Mouse (Mus musculus) neural tube, embryonic 11.5 days (tissue): ENCODE results near the gene Siglece. TPM values are rescaled to one million over a fixed set of nuclear protein-coding genes. Genes with fewer than 3 reads are reported as not detected.
"Not testable (repeated sequence)": the region's sequence is repeated elsewhere in the genome, so short reads cannot be mapped to it uniquely, and the experiment has no call there.

Experiments used
- ATAC-seq: fragments of 200-750 bp; cut with Nextera tagmentation; 2 replicates; pipeline ENCODE4 v1.8.0; 2017; ENCODE audit warnings: moderate number of reproducible peaks, mild to moderate bottlenecking, moderate TSS enrichment, moderate library complexity; ENCODE audit not compliant: insufficient read depth, low FRiP score, low TSS enrichment
- DNase-seq: peaks from one replicate; pipeline ENCODE4 v3.0.0-alpha.2; 2015; ENCODE audit warnings: low spot score
- H3K27ac ChIP-seq: fragments of 300-500 bp; sonication (generic); 2 replicates; pipeline ENCODE4 v1.5.1; 2014; ENCODE audit warnings: low read depth, mild to moderate bottlenecking, low read length
- H3K27me3 ChIP-seq: fragments of 300-500 bp; sonication (generic); 2 replicates; pipeline ENCODE4 v1.6.1; 2014; ENCODE audit warnings: mild to moderate bottlenecking, low read length, mixed read lengths; ENCODE audit not compliant: control insufficient read depth, insufficient read depth
- H3K36me3 ChIP-seq: fragments of 300-500 bp; sonication (generic); 2 replicates; pipeline ENCODE4 v1.6.1; 2014; ENCODE audit warnings: mild to moderate bottlenecking, low read length, moderate library complexity, mixed read lengths; ENCODE audit not compliant: control insufficient read depth, insufficient read depth
- H3K4me1 ChIP-seq: fragments of 300-500 bp; sonication (generic); 2 replicates; pipeline ENCODE4 v1.6.1; 2014; ENCODE audit warnings: low read length, mixed read lengths; ENCODE audit not compliant: control insufficient read depth, insufficient read depth
- H3K4me2 ChIP-seq: fragments of 300-500 bp; sonication (generic); 2 replicates; pipeline ENCODE4 v1.6.1; 2014; ENCODE audit warnings: low read depth, mild to moderate bottlenecking, moderate library complexity
- H3K4me3 ChIP-seq: fragments of 300-500 bp; sonication (generic); 2 replicates; pipeline ENCODE4 v1.5.1; 2014; ENCODE audit warnings: low read depth, low read length
- H3K9ac ChIP-seq: fragments of 300-500 bp; sonication (generic); 2 replicates; pipeline ENCODE4 v1.6.1; 2014; ENCODE audit warnings: mild to moderate bottlenecking, low read length
- H3K9me3 ChIP-seq: fragments of 300-500 bp; sonication (generic); 2 replicates; pipeline ENCODE4 v1.6.1; 2016; ENCODE audit warnings: low read length; ENCODE audit not compliant: control insufficient read depth
- WGBS: fragments of 180-500 bp; shearing (Covaris S2); extraction: QIAGEN DNeasy Blood & Tissue Kit; methylation state at CpG from one replicate; pipeline ENCODE4 v1.1.7; 2014; 5-methylcytosine and 5-hydroxymethylcytosine counted together
- polyA plus RNA-seq: library from polyadenylated mRNA; unstranded; fragments of >200 nt; fragmentation: Nextera tagmentation; extraction: Ambion mirVana; gene quantifications from 2 replicates; pipeline ENCODE4 v1.2.1, GENCODE M21; 2014

Gene Siglece
- polyA plus RNA-seq, 1 experiment from 2014 or later, result 0.34 TPM

DNA sequence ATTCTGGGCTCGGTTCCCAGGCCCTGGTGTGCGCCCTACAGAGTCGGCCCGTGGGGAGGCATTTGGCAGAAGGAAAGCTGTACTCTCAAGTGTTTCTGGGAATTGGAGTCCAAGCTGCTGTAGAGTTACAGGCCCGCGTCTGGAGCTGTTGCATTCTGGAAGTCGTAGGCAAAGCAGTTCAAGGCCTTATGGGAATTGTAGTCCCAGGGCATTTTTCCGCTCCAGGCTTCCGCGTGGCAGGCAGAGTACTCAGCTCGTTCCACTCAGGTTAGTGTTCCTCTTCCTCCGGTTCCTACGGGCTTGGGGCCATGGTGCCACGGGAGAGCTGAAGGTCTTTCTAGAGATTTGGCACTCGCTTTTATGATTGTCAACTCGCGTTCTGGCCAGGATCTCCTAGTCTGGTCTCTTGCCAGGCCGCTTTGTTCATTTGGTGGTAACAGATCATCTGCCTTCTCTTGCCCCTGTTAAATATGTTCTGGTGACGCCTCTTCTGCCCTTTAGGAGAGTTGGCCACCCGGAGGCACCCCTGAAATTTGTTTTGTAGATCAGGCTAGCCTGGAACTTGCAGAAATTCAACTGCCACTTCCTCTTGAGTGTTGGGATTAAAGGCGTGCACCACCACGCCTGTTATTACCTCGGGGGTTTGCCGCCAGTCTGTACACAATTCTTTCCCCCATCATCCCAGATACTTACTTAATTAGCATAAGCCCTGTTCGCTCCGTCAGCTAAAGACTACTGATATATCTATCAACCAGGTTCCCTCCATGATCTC lies 12.0 kb upstream of the Siglece start, which contains the start of gene Ctu1:
Gene Ctu1 (plus strand): TSS at position 208 of the 772 bp plus-strand sequence.
- peaks cover 12% of the 10 kb centered on the region for H3K36me3 ChIP-seq
- H3K27ac ChIP-seq, result peak within 1 kb of the TSS; percentile 14; the same call in 1 of the 2 replicates
- H3K4me3 ChIP-seq, result peak within 1 kb of the TSS; percentile 66
- peak; percentile 91 for ATAC-seq
- under 1% methylated on average over 26 of the region's 26 CpGs for WGBS
- DNase-seq, result peak; percentile 87
- H3K27me3 ChIP-seq, result no peaks in the 10 kb centered on the region
- peaks cover 6% of the 10 kb centered on the region; the same call in 1 of the 2 replicates for H3K4me1 ChIP-seq
- H3K9ac ChIP-seq, result peak within 1 kb of the TSS; percentile 84
- H3K9me3 ChIP-seq, result no peaks in the 10 kb centered on the region
- peak within 1 kb of the TSS; percentile 79 for H3K4me2 ChIP-seq

- H3K4me3 ChIP-seq, result peak overlapping the region; percentile 66
- peak; percentile 8 for ATAC-seq
- H3K36me3 ChIP-seq, result peaks cover 4% of the 10 kb centered on the region
- no peaks in the 10 kb centered on the region for H3K9me3 ChIP-seq
- H3K27me3 ChIP-seq, result no peaks in the 10 kb centered on the region
- peaks cover 6% of the 10 kb centered on the region; the same call in 1 of the 2 replicates for H3K4me1 ChIP-seq
- DNase-seq, result no peak
- no peak overlapping the region for H3K27ac ChIP-seq
- WGBS, result 69% methylated on average over 11 of the region's 11 CpGs
- peak overlapping the region; percentile 33 for H3K9ac ChIP-seq
- H3K4me2 ChIP-seq, result peak overlapping the region; percentile 25
These were observed 11.3 kb upstream of the Siglece start for GRCm38 (mm10) chr7:43671064-43671808.

- Histone ChIP-seq H3K9me3 (no peaks in the 10 kb centered on the region), H3K4me1 (peaks cover 6% of the 10 kb centered on the region; the same call in 1 of the 2 replicates), H3K36me3 (no peaks in the 10 kb centered on the region), H3K27ac (no peak overlapping the region), H3K9ac (no peak overlapping the region), H3K4me3 (no peak overlapping the region), H3K27me3 (no peaks in the 10 kb centered on the region), H3K4me2 (no peak overlapping the region)
- DNase-seq (no peak), ATAC-seq (no peak)
- WGBS, result 25% methylated on average over 3 of the region's 3 CpGs
These were observed 8.6 kb upstream of the Siglece start for GRCm38 (mm10) chr7:43668582-43668981.

DNA sequence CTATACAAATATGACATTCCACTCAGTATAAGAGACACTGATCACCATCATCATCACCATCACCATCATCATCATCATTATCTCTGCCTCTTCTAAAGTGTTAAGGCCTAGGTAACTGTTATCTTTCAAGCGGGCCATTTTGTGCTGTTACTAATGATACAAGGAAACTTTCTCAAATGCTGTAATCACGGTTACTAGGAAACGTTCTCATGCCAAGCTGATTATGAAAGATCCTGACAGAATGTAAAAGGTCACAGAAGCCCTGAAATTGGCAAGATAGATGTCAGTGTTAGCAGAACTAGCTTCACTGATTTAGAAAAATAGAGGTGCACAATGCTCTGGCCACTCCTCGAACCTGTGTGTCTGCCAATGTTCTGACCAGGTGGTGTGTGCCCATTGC lies 7.3 kb upstream of the Siglece start:
- WGBS, result 91% methylated on average over 4 of the region's 4 CpGs

DNA sequence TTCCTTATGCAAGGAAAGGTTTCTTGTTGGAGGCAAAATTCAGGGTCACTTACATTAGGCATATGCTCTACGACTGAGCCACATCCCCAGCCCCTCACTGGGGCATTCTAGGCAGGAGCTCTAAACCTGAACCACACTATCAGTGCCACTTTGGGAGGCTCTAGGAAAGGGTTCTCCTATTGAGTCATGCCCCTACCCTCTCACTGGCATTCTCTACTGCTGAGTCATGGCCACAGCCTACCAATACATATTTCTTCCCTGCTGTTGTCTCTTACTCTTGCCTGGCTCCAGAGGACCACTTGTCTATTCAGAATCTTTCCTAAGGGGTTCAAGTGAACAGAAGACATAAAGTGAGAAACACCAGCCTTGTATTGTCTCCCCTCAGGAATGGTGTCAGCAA lies 2.8 kb upstream of the Siglece start:
- Histone ChIP-seq H3K27ac (no peak overlapping the region), H3K4me3 (no peak overlapping the region), H3K9me3 (no peaks in the 10 kb centered on the region), H3K36me3 (no peaks in the 10 kb centered on the region), H3K27me3 (no peaks in the 10 kb centered on the region), H3K4me1 (no peaks in the 10 kb centered on the region), H3K9ac (no peak overlapping the region), H3K4me2 (no peak overlapping the region)
- 93% methylated on average over 1 of the region's 1 CpGs for WGBS
- DNase-seq (no peak), ATAC-seq (no peak)

More for the DNA sequence above, 7.3 kb upstream of the Siglece start:
- H3K4me1 ChIP-seq, H3K27ac ChIP-seq, DNase-seq, H3K27me3 ChIP-seq, H3K4me3 ChIP-seq, H3K9ac ChIP-seq, H3K4me2 ChIP-seq, H3K36me3 ChIP-seq, ATAC-seq, H3K9me3 ChIP-seq: not testable (repeated sequence)

DNA sequence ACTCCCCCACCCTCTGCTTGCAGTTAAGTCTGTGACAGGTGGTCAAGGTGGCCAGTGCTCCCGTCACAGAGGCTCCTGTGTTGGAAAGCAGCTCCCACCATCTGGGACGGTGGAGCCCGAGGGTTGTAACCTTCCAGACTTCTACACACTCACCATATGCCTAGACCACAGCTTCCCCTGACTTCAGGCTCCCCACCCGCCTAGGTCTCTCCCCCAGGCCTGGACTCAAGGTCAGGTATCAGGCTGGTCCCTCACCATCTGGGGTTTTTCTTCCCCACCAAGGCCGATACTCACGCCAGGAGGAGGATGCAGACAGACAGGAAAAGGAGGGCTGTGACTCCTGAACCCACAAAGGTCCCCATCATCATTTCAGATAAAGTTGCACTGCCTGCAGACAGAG lies 3.7 kb downstream of the Siglece start:
- WGBS, result 85% methylated on average over 6 of the region's 6 CpGs
- ATAC-seq (no peak), DNase-seq (no peak)
- H3K27ac ChIP-seq, result no peak overlapping the region
- H3K27me3 ChIP-seq, result no peaks in the 10 kb centered on the region
- H3K36me3 ChIP-seq, result no peaks in the 10 kb centered on the region
- H3K4me2 ChIP-seq, result no peak overlapping the region
- H3K9me3 ChIP-seq, result no peaks in the 10 kb centered on the region; the same call in 1 of the 2 replicates
- no peaks in the 10 kb centered on the region for H3K4me1 ChIP-seq
- no peak overlapping the region for H3K4me3 ChIP-seq
- H3K9ac ChIP-seq, result no peak overlapping the region

GRCm38 (mm10) chr7:43654519-43654918 lies 5.4 kb downstream of the Siglece start:
- 88% methylated on average over 3 of the region's 3 CpGs for WGBS
- H3K27me3 ChIP-seq, result no peaks in the 10 kb centered on the region
- H3K27ac ChIP-seq, result no peak overlapping the region

DNA sequence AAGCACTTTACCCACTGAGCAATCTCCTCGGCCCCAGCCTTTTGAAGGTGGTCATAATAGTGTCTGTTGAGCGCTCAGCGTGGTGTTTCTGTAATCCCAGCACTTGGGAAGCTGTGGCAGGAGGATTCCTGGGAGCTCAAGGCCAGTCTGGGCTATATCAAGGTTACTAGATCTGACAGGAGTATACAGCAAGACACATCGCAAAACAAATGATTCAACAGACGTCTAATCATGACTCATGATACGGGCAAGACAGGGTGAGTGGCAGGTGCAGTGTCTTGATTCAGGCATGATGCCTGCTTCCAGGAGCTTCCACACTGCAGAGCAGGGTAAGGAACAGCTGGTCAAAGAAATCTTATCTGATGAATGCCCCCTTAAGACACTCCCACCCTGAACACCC lies 7.3 kb downstream of the Siglece start:
- Histone ChIP-seq H3K36me3 (no peaks in the 10 kb centered on the region), H3K27me3 (no peaks in the 10 kb centered on the region), H3K4me3 (no peak overlapping the region), H3K9me3 (no peaks in the 10 kb centered on the region; the same call in 1 of the 2 replicates), H3K9ac (no peak overlapping the region), H3K4me2 (no peak overlapping the region), H3K4me1 (no peaks in the 10 kb centered on the region), H3K27ac (no peak overlapping the region)
- WGBS, result 85% methylated on average over 6 of the region's 6 CpGs
- DNase-seq (no peak), ATAC-seq (no peak)

More at GRCm38 (mm10) chr7:43654519-43654918, 5.4 kb downstream of the Siglece start:
- DNase-seq (no peak), ATAC-seq (no peak)
- no peaks in the 10 kb centered on the region; the same call in 1 of the 2 replicates for H3K9me3 ChIP-seq
- H3K4me1 ChIP-seq, result no peaks in the 10 kb centered on the region
- H3K36me3 ChIP-seq, result no peaks in the 10 kb centered on the region
- no peak overlapping the region for H3K4me3 ChIP-seq
- H3K9ac ChIP-seq, result no peak overlapping the region
- no peak overlapping the region for H3K4me2 ChIP-seq
